Mouse (Mus musculus): ENCODE data around the gene Uqcc2.

Uqcc2 gene

GRCm38 (mm10) chr17:27154881-27155280 is 21.2 kb upstream of the Uqcc2 start:
- DNase-seq (ENCODE audit: low spot score) = no peak

GRCm38 (mm10) chr17:27154256-27154655 is 20.5 kb upstream of the Uqcc2 start:
- DNase-seq (ENCODE audit: low spot score) = no peak

- DNase-seq (ENCODE audit: low spot score) = no peak
Observed at GRCm38 (mm10) chr17:27153773-27154193, 20.1 kb upstream of the Uqcc2 start.

- peak; percentile 38 for DNase-seq (ENCODE audit: low spot score)
Observed at GRCm38 (mm10) chr17:27152976-27153723, 19.4 kb upstream of the Uqcc2 start.

GRCm38 (mm10) chr17:27151411-27151810 is 17.7 kb upstream of the Uqcc2 start:
- DNase-seq (ENCODE audit: low spot score) = no peak

GRCm38 (mm10) chr17:27150871-27151270 is 17.2 kb upstream of the Uqcc2 start:
- no peak for DNase-seq (ENCODE audit: low spot score)

GRCm38 (mm10) chr17:27146323-27146923 is 12.7 kb upstream of the Uqcc2 start:
- no peak for DNase-seq (ENCODE audit: low spot score)

- no peak for DNase-seq (ENCODE audit: low spot score)
Observed at GRCm38 (mm10) chr17:27144152-27144551, 10.4 kb upstream of the Uqcc2 start.

GRCm38 (mm10) chr17:27141971-27142450 is 8.3 kb upstream of the Uqcc2 start:
- DNase-seq (ENCODE audit: low spot score) = no peak

- DNase-seq (ENCODE audit: low spot score) = no peak
Observed at GRCm38 (mm10) chr17:27140262-27140661, 6.5 kb upstream of the Uqcc2 start.

GRCm38 (mm10) chr17:27139304-27139703 is 5.6 kb upstream of the Uqcc2 start:
- no peak for DNase-seq (ENCODE audit: low spot score)

GRCm38 (mm10) chr17:27138396-27138795 is 4.7 kb upstream of the Uqcc2 start:
- no peak for DNase-seq (ENCODE audit: low spot score)

- DNase-seq (ENCODE audit: low spot score) = no peak
Observed at GRCm38 (mm10) chr17:27134715-27135114, 999 bp upstream of the Uqcc2 start.

- DNase-seq (ENCODE audit: low spot score) = no peak
Observed at GRCm38 (mm10) chr17:27134187-27134586, 471 bp upstream of the Uqcc2 start.

GRCm38 (mm10) chr17:27132238-27132637 is 1.5 kb downstream of the Uqcc2 start:
- DNase-seq (ENCODE audit: low spot score) = no peak

GRCm38 (mm10) chr17:27131240-27131665 is 2.5 kb downstream of the Uqcc2 start:
- no peak for DNase-seq (ENCODE audit: low spot score)

- no peak for DNase-seq (ENCODE audit: low spot score)
Observed at GRCm38 (mm10) chr17:27130246-27130645, 3.5 kb downstream of the Uqcc2 start.

- no peak for DNase-seq (ENCODE audit: low spot score)
Observed at GRCm38 (mm10) chr17:27129819-27130218, 3.9 kb downstream of the Uqcc2 start.

GRCm38 (mm10) chr17:27129291-27129690 is 4.4 kb downstream of the Uqcc2 start:
- no peak for DNase-seq (ENCODE audit: low spot score)

GRCm38 (mm10) chr17:27128189-27128588 is 5.5 kb downstream of the Uqcc2 start:
- DNase-seq (ENCODE audit: low spot score) = no peak

- DNase-seq (ENCODE audit: low spot score) = no peak
Observed at GRCm38 (mm10) chr17:27126974-27127373, 6.7 kb downstream of the Uqcc2 start.

GRCm38 (mm10) chr17:27125669-27126202 is 8.0 kb downstream of the Uqcc2 start:
- DNase-seq (ENCODE audit: low spot score) = no peak

- peak; percentile 71 for DNase-seq (ENCODE audit: low spot score)
Observed at GRCm38 (mm10) chr17:27125185-27125584, 8.5 kb downstream of the Uqcc2 start.

Data from lung, postnatal 25 days (tissue).